Mouse (Mus musculus) small intestine, adult 2 months (tissue): Measurements from ENCODE around the gene Rnf31. TPM values are rescaled to one million over a fixed set of nuclear protein-coding genes. Genes with fewer than 3 reads are reported as not detected.

Experiments
- H3K27ac ChIP-seq: fragments of 200-500 bp; 2 replicates; pipeline ENCODE4 v1.5.1; 2012; ENCODE audit warnings: low read depth, low read length, control low read depth, inconsistent platforms; ENCODE audit not compliant: insufficient read depth
- H3K27me3 ChIP-seq: fragments of 200-500 bp; 2 replicates; pipeline ENCODE4 v1.6.1; 2012; ENCODE audit warnings: mild to moderate bottlenecking, moderate library complexity, low read length, inconsistent platforms; ENCODE audit not compliant: control insufficient read depth, insufficient read depth
- H3K36me3 ChIP-seq: fragments of 200-500 bp; 2 replicates; pipeline ENCODE4 v1.6.1; 2012; ENCODE audit warnings: mild to moderate bottlenecking, low read length, control low read depth, inconsistent platforms; ENCODE audit not compliant: control insufficient read depth, insufficient read depth
- H3K4me1 ChIP-seq: fragments of 200-500 bp; 2 replicates; pipeline ENCODE4 v1.6.1; 2012; ENCODE audit warnings: low read length, inconsistent platforms, mixed read lengths; ENCODE audit not compliant: control insufficient read depth, insufficient read depth, insufficient read length
- H3K4me3 ChIP-seq: fragments of 200-500 bp; 2 replicates; pipeline ENCODE4 v1.5.1; 2012; ENCODE audit warnings: low read depth, mild to moderate bottlenecking, control low read depth, inconsistent platforms, low read length, moderate library complexity
- CTCF ChIP-seq: fragments of 200-500 bp; IDR thresholded peaks from 2 replicates; pipeline ENCODE4 v1.5.1; 2012; ENCODE audit warnings: low read depth, mild to moderate bottlenecking, control low read depth, inconsistent platforms, low read length, moderate library complexity, mixed read lengths; ENCODE audit not compliant: insufficient replicate concordance, insufficient read length; ENCODE audit errors: extremely low read depth
- POLR2A ChIP-seq: fragments of 200-500 bp; IDR thresholded peaks from 2 replicates; pipeline ENCODE4 v1.6.1; 2012; ENCODE audit warnings: low read depth, mild to moderate bottlenecking, control low read depth, inconsistent platforms, low read length, moderate library complexity
- WGBS: fragments of 180-500 bp; shearing (Covaris S2); methylation state at CpG from one replicate; pipeline ENCODE4 v1.1.7; 2018; 5-methylcytosine and 5-hydroxymethylcytosine counted together
- polyA plus RNA-seq: library from polyadenylated mRNA; depleted of rRNA; stranded (reverse); fragments of >200 nt; gene quantifications from 2 replicates; pipeline ENCODE4 v1.2.3, GENCODE M21; 2012

The Rnf31 gene
- polyA plus RNA-seq, 1 experiment: 65.8 TPM

GRCm38 (mm10) chr14:55576376-55576775, 15.1 kb upstream of the Rnf31 start:
- Histone ChIP-seq H3K27me3 (no peaks in the 10 kb centered on the region), H3K27ac (no peak overlapping the region)
- WGBS: 81% methylated on average over 16 of the region's 16 CpGs

GRCm38 (mm10) chr14:55577871-55578667, 13.4 kb upstream of the Rnf31 start, which contains the start of gene Psme1:
Gene Psme1 (plus strand): TSS chr14:55578123.
- TF ChIP-seq POLR2A (peak; percentile 60; the same call in 1 of the 2 replicates), CTCF (no peak)
- under 1% methylated on average over 32 of the region's 32 CpGs for WGBS
- peak within 1 kb of the TSS; percentile 92 for H3K4me3 ChIP-seq
- peak within 1 kb of the TSS; percentile 80 for H3K27ac ChIP-seq
- H3K27me3 ChIP-seq: no peaks in the 10 kb centered on the region
- H3K36me3 ChIP-seq: peaks cover 27% of the 10 kb centered on the region
- H3K4me1 ChIP-seq: no peaks in the 10 kb centered on the region

More at GRCm38 (mm10) chr14:55576376-55576775, 15.1 kb upstream of the Rnf31 start:
- TF ChIP-seq CTCF (no peak), POLR2A (no peak)
- Histone ChIP-seq H3K4me3 (no peak overlapping the region), H3K36me3 (peaks cover 19% of the 10 kb centered on the region), H3K4me1 (no peaks in the 10 kb centered on the region)

- WGBS: 11% methylated on average over 6 of the region's 6 CpGs
- H3K4me3 ChIP-seq: peak overlapping the region; percentile 92
- peaks cover 27% of the 10 kb centered on the region for H3K36me3 ChIP-seq
- no peaks in the 10 kb centered on the region for H3K27me3 ChIP-seq
- H3K27ac ChIP-seq: peak overlapping the region; percentile 80
- no peaks in the 10 kb centered on the region for H3K4me1 ChIP-seq
- TF ChIP-seq POLR2A (no peak), CTCF (no peak)
These were observed 12.7 kb upstream of the Rnf31 start for GRCm38 (mm10) chr14:55578668-55579269.

- Histone ChIP-seq H3K4me1 (no peaks in the 10 kb centered on the region), H3K36me3 (peaks cover 27% of the 10 kb centered on the region), H3K27ac (no peak overlapping the region), H3K4me3 (no peak overlapping the region), H3K27me3 (no peaks in the 10 kb centered on the region)
- no peak for TF ChIP-seq POLR2A
- 0 out of 2 replicates have a peak, but pooled peaks have one; percentile 5 for TF ChIP-seq CTCF
- 86% methylated on average over 23 of the region's 23 CpGs for WGBS
These were observed 11.7 kb upstream of the Rnf31 start for GRCm38 (mm10) chr14:55579511-55580496.

- Histone ChIP-seq H3K27me3 (no peaks in the 10 kb centered on the region), H3K4me1 (no peaks in the 10 kb centered on the region; the same call in 1 of the 2 replicates), H3K4me3 (no peak overlapping the region), H3K27ac (no peak overlapping the region), H3K36me3 (peaks cover 27% of the 10 kb centered on the region)
- 91% methylated on average over 16 of the region's 16 CpGs for WGBS
- no peak for TF ChIP-seq POLR2A
- no peak for TF ChIP-seq CTCF
These were observed 10.8 kb upstream of the Rnf31 start for GRCm38 (mm10) chr14:55580731-55581130.

- Histone ChIP-seq H3K27ac (no peak overlapping the region), H3K4me3 (no peak overlapping the region), H3K36me3 (peaks cover 32% of the 10 kb centered on the region), H3K4me1 (no peaks in the 10 kb centered on the region; the same call in 1 of the 2 replicates), H3K27me3 (no peaks in the 10 kb centered on the region)
- TF ChIP-seq POLR2A (no peak), CTCF (peak; percentile 72; the same call in 1 of the 2 replicates)
- 66% methylated on average over 9 of the region's 9 CpGs for WGBS
These were observed 9.4 kb upstream of the Rnf31 start for GRCm38 (mm10) chr14:55581981-55582681.
